Mouse (Mus musculus) bone marrow macrophage, adult 2 months (primary cell): Measurements from ENCODE around the gene Ccnd2.

Experiments used
- CTCF ChIP-seq: IDR thresholded peaks from 2 replicates; pipeline ENCODE4 v1.5.1; 2012; ENCODE audit warnings: low read depth, mild to moderate bottlenecking, low read length, moderate library complexity
- POLR2A ChIP-seq: IDR thresholded peaks from 2 replicates; pipeline ENCODE4 v1.6.1; 2012; ENCODE audit warnings: mild to moderate bottlenecking, low read depth, low read length, borderline replicate concordance

GRCm38 (mm10) chr6:127130377-127130776, 21.6 kb downstream of the Ccnd2 start:
- TF ChIP-seq POLR2A (no peak), CTCF (no peak)
